Mouse (Mus musculus): Measurements from ENCODE around the gene Rpl13a. TPM values are rescaled to one million over a fixed set of nuclear protein-coding genes. Genes with fewer than 3 reads are reported as not detected.

Gene Rpl13a
- polyA plus RNA-seq, 1 experiment from 2014 or later: 1,026 TPM

DNA sequence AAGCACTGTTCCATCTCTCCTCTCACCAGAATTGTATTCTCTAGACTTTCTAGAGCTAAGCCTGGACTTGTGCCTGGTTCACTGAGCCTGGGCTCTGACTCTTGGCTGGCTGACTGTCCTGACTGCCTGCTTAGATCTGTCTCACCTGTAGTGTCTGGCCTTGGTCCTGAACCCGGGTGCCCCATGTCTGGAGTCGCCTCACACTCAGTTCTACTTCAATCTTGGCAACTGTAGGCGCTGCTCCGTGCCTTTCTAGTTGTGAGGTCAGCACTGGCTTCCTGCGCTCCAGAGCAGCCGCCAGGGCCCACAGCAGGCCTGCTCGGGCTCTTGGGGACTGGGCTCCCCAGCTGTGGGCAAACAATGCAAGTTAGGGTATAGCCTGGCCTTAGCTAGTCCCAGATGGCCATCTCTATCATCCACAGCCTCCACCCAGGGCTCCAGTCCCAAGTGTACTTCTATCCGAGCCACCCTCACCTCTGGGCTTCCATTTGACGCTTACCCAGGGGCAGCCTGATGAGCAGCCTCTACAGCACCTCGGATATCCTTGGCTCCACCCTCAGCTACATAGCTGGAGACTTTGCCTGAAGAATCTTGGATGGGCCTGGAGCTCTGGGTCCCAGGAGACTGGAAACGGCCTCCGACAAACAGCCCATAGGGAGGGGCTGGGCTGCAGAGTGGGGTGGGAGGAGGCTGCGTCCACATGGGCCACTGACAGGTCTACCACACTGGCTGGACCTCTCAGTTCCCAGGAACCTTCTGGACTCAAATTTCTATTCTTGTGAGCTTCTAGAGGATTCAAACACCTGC is 16.0 kb upstream of the Rpl13a start:
- no peak overlapping the region for H3K9ac ChIP-seq (replicated peaks)
- 90% methylated on average over 13 of the region's 13 CpGs for WGBS
- H3K9me3 ChIP-seq: no peaks in the 10 kb centered on the region
- peaks cover 1% of the 10 kb centered on the region; the same call in 1 of the 2 replicates for H3K4me1 ChIP-seq
- no peaks in the 10 kb centered on the region for H3K27me3 ChIP-seq
- H3K4me3 ChIP-seq: no peak overlapping the region
- H3K36me3 ChIP-seq: peaks cover 48% of the 10 kb centered on the region
- no peak overlapping the region for H3K27ac ChIP-seq (replicated peaks)
- no peak for ATAC-seq (ENCODE audit: low FRiP score, low read depth)
- no peak overlapping the region for H3K4me2 ChIP-seq (replicated peaks)

DNA sequence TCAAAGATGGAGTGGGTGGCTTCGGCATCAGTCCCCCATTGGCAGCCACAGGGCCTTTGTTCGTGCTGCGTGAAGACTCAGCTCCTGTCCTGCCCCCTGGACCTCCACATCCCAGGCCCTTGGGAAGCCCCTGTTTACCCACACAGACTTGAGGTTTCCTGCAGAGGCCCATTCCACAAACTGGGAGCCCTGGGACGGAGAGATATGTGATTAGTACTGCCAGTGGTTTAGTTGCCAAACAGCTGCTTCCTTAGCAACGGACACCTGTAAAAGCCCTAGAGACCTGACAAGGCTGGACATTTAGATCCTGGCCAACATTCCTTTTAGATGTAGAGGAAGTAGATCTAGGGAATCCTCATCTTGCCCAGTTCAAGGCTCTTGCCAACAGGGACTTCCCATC is 13.4 kb upstream of the Rpl13a start:
- 86% methylated on average over 5 of the region's 5 CpGs for WGBS
- peaks cover 48% of the 10 kb centered on the region for H3K36me3 ChIP-seq

DNA sequence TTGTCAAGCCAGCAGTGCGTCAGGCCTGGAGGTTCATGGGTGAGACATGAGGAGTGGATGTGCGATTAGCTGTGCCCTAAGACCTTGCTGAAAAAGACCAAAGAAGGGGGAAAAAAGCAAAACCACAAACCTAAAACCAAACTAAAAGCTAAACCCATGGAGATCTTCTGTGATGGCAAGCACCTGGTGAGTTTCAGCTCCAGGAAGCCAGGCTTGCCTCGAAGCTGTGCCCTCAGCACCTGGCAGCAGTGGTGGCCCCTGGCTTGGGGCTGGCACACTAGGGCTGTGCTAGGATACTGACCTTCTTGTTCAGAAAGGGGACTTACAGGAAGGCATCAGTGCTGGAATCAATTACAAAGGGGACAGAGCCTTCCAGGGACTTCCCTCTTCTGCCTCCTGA is 12.8 kb upstream of the Rpl13a start:
- Histone ChIP-seq H3K4me1 (0 out of 2 replicates have a peak, but pooled peaks cover 2% of the 10 kb centered on the region), H3K36me3 (peaks cover 48% of the 10 kb centered on the region), H3K9ac (replicated peaks) (no peak overlapping the region; the same call in 1 of the 2 replicates), H3K4me2 (replicated peaks) (no peak overlapping the region), H3K4me3 (no peak overlapping the region), H3K27me3 (peaks cover 9% of the 10 kb centered on the region), H3K9me3 (no peaks in the 10 kb centered on the region), H3K27ac (replicated peaks) (no peak overlapping the region)
- WGBS: 85% methylated on average over 3 of the region's 3 CpGs
- ATAC-seq (ENCODE audit: low FRiP score, low read depth): no peak

More for the DNA sequence above, 13.4 kb upstream of the Rpl13a start:
- Histone ChIP-seq H3K9me3 (no peaks in the 10 kb centered on the region), H3K4me2 (replicated peaks) (no peak overlapping the region), H3K9ac (replicated peaks) (no peak overlapping the region), H3K4me1 (no peaks in the 10 kb centered on the region), H3K4me3 (no peak overlapping the region), H3K27me3 (peaks cover 8% of the 10 kb centered on the region), H3K27ac (replicated peaks) (no peak overlapping the region)
- ATAC-seq (ENCODE audit: low FRiP score, low read depth): no peak

DNA sequence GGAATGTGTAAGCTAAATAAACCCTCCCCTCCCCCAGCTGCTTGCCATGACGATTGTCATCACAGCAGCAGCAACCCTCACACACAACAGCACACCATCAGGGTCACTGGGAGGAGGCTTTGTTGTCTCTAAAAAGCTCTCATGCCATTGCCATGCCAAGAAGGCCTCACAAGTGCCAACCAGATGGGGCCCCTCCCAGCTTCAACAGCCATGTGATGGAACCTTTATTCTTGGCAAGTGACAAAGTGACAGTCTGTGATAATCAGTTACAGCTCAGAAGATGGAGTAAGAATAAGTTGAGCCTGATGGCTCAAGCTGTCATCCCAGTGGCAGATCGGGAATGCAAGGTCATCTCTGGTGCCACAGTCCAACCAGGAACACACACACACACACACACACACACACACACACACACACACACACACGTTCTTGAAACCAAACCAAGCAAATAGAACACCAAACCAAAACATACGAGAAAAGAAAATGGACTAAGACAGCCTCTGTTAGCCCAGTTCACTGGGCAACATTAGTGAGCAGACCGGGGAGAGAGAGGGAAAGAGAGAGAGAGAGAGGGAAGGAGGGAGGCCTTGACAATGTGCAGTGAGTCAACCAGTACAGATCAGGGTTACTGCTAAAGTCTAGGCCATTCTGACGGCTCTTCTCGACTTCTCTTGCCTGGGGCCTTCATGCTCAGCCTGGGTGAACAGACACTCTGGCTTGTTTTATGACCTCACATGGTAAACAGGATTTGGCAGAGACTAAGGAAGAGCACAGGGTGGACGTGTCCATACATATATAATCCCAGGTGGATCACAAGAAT is 11.6 kb upstream of the Rpl13a start:
- Histone ChIP-seq H3K27me3 (peaks cover 20% of the 10 kb centered on the region), H3K4me2 (replicated peaks) (no peak overlapping the region), H3K4me1 (peaks cover 10% of the 10 kb centered on the region; the same call in 1 of the 2 replicates), H3K9me3 (no peaks in the 10 kb centered on the region), H3K9ac (replicated peaks) (no peak overlapping the region), H3K36me3 (peaks cover 39% of the 10 kb centered on the region), H3K27ac (replicated peaks) (no peak overlapping the region), H3K4me3 (no peak overlapping the region)
- no peak for ATAC-seq (ENCODE audit: low FRiP score, low read depth)
- 86% methylated on average over 8 of the region's 8 CpGs for WGBS

DNA sequence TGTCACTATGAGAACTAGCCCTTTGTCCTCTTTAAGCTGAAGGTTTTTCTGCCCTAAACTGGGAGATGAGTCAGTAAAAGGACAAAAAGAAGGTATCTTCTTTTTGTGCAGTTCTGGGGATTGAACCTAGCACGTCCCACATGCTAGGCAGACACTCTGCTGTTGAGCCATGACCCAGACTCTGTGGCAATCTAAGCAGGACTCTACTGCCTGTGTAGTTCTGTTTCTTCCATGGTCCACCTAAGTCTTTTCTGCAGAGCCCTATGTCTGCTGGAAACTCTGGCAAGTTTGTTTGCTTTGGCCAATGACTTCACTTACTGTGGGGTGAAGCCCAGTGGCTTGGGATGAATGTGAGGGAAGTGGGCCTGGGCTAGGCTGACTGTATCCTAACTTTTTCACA is 9.8 kb upstream of the Rpl13a start:
- Histone ChIP-seq H3K36me3 (peaks cover 22% of the 10 kb centered on the region), H3K4me1 (peaks cover 10% of the 10 kb centered on the region; the same call in 1 of the 2 replicates), H3K27ac (replicated peaks) (no peak overlapping the region), H3K9me3 (no peaks in the 10 kb centered on the region), H3K4me2 (replicated peaks) (no peak overlapping the region), H3K4me3 (no peak overlapping the region), H3K27me3 (peaks cover 34% of the 10 kb centered on the region), H3K9ac (replicated peaks) (no peak overlapping the region)
- no peak for ATAC-seq (ENCODE audit: low FRiP score, low read depth)
- WGBS: 85% methylated on average over 1 of the region's 1 CpGs

DNA sequence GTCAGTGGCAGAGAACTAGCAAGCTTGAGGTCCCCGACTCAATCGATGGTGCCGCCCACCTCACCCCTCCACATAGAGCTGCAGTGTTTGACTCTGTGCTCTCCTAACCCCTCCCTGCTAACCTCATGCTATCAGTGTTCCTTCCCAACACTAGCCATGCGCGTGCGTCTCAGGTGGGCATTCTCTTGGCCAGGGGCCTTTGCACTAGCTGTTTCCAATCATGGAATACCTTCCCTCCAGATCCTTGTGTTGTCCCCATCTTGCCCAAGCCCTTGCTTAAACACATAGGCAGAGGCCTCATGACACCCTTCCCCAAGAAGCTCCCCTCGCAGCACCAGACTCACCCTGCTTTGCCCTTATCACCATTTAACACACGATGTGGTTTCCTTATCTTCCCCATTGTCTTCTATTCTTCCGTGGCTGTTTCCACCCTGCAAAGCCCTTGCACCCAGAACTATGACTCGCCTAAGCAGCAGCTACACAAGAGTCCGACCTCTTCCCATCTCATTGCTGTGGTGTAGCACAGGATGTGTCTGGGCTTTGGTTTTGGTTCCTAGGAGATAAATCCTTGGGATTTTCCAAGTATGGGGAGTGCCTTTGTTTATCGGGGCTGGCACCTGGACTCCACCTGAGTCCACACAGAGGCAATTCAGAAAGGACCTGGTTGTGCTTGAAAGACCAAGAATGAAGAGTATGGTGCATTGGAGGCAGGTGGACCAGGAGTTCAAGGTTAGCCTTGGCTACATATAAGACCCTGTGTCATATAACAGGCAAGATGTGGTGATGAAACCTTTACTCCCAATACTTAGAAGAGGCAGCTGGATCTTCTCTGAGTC is 8.8 kb upstream of the Rpl13a start:
- Histone ChIP-seq H3K36me3 (peaks cover 13% of the 10 kb centered on the region), H3K4me1 (peaks cover 10% of the 10 kb centered on the region; the same call in 1 of the 2 replicates), H3K9ac (replicated peaks) (no peak overlapping the region), H3K9me3 (0 out of 2 replicates have a peak, but pooled peaks cover 2% of the 10 kb centered on the region), H3K27ac (replicated peaks) (no peak overlapping the region), H3K27me3 (peaks cover 34% of the 10 kb centered on the region), H3K4me2 (replicated peaks) (no peak overlapping the region), H3K4me3 (no peak overlapping the region)
- WGBS: 89% methylated on average over 12 of the region's 12 CpGs
- ATAC-seq (ENCODE audit: low FRiP score, low read depth): no peak

DNA sequence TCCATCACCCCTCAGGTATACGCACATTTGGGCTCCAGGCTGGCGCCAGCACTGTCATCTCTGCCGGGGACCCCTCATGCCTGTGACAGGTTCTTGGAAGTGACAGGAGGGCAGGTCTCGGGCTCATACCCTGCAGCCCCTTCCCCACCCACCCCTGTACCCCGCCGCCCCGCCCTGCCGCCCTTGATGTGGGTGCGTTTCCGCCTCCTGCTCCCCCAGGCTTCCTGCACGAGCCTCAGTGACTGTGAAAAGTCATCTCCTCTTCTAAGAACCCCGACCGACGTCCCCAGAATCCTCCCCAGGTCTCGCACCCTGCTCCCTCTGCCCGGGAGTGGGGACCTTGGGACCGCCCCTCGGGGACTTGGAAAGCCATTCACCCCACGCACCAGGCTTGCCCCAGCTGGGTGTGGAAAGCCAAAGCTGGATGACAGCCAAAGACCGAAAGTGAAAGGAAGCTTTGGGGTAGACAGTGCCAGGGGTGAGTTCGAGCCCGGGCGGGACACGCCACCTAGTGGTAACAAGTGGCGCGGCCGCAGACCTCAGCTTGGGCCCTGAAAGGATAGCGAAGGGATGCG is 7.5 kb upstream of the Rpl13a start, which contains the start of the genes Gm45713 and Flt3l:
Gene Gm45713, minus strand, starts transcription at position 239 of the 575 bp plus-strand sequence.
Gene Flt3l, minus strand, starts transcription at position 440 of the 575 bp plus-strand sequence.
- Histone ChIP-seq H3K27ac (replicated peaks) (no peak within 1 kb of the TSS), H3K9ac (replicated peaks) (peak within 1 kb of the TSS; percentile 59)

DNA sequence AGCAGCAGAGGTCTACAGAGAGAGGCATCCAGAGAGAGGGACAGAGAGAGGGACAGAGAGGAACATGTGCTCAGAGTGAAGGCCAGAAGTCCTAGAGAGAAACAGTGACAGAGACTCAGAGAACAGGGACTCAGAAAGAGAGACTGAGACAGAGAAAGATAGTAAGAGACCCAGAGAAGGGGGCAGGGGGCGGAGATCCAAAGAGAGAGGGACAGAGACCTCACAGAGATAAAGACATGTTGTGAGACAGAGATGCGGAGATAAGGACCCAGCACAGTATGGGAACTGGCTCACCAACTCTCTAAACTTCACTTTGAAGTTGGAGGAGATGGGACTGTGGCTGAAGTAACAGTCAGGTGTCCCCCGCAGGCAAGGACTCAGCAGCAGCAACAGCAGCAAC is 6.8 kb upstream of the Rpl13a start:
- peaks cover 34% of the 10 kb centered on the region for H3K27me3 ChIP-seq
- H3K36me3 ChIP-seq: no peaks in the 10 kb centered on the region
- no peak overlapping the region for H3K9ac ChIP-seq (replicated peaks)
- peak overlapping the region; percentile 76 for H3K4me2 ChIP-seq (replicated peaks)
- peaks cover 10% of the 10 kb centered on the region; the same call in 1 of the 2 replicates for H3K4me1 ChIP-seq
- no peak for ATAC-seq (ENCODE audit: low FRiP score, low read depth)
- H3K27ac ChIP-seq (replicated peaks): no peak overlapping the region
- 0 out of 2 replicates have a peak overlapping the region, but pooled peaks have one; percentile 50 for H3K4me3 ChIP-seq
- 82% methylated on average over 3 of the region's 3 CpGs for WGBS
- H3K9me3 ChIP-seq: 0 out of 2 replicates have a peak, but pooled peaks cover 2% of the 10 kb centered on the region

More for the DNA sequence above, 7.5 kb upstream of the Rpl13a start, which contains the start of the genes Gm45713 and Flt3l:
- peak within 1 kb of the TSS; percentile 50 for H3K4me3 ChIP-seq
- H3K9me3 ChIP-seq: 0 out of 2 replicates have a peak, but pooled peaks cover 2% of the 10 kb centered on the region
- peaks cover 34% of the 10 kb centered on the region for H3K27me3 ChIP-seq
- peak within 1 kb of the TSS; percentile 76 for H3K4me2 ChIP-seq (replicated peaks)
- peaks cover 10% of the 10 kb centered on the region; the same call in 1 of the 2 replicates for H3K4me1 ChIP-seq
- ATAC-seq (ENCODE audit: low FRiP score, low read depth): peak; percentile 68
- WGBS: 4% methylated on average over 29 of the region's 29 CpGs
- H3K36me3 ChIP-seq: no peaks in the 10 kb centered on the region

DNA sequence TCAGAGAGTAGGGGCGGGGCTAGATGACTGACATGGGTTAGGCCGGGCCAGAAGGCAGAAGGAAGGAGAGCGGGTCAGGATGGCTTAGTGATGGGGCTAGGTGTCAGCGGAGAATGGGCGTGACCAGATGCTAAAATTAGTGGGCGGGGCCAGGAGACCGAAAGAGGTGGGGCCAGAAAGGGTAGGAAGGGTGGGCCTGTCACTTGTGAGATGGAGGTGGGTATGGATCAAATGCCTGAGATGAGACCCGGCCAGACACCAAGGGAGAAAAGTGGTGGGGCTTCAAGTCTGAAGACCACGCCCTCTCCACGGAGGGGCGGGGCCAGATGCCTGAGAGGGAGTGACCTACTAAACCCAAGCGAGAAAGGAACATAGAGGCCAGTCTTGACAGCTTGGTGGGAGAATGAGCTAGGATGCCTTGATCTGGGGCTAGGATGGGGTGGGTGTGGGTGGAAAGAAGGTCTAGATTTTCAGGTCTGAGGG is 6.0 kb upstream of the Rpl13a start:
- Histone ChIP-seq H3K36me3 (no peaks in the 10 kb centered on the region), H3K4me2 (replicated peaks) (no peak overlapping the region), H3K27me3 (peaks cover 34% of the 10 kb centered on the region), H3K9ac (replicated peaks) (no peak overlapping the region), H3K27ac (replicated peaks) (no peak overlapping the region), H3K4me1 (peaks cover 15% of the 10 kb centered on the region), H3K9me3 (0 out of 2 replicates have a peak, but pooled peaks cover 2% of the 10 kb centered on the region), H3K4me3 (no peak overlapping the region)
- WGBS: 7% methylated on average over 12 of the region's 12 CpGs
- no peak for ATAC-seq (ENCODE audit: low FRiP score, low read depth)

DNA sequence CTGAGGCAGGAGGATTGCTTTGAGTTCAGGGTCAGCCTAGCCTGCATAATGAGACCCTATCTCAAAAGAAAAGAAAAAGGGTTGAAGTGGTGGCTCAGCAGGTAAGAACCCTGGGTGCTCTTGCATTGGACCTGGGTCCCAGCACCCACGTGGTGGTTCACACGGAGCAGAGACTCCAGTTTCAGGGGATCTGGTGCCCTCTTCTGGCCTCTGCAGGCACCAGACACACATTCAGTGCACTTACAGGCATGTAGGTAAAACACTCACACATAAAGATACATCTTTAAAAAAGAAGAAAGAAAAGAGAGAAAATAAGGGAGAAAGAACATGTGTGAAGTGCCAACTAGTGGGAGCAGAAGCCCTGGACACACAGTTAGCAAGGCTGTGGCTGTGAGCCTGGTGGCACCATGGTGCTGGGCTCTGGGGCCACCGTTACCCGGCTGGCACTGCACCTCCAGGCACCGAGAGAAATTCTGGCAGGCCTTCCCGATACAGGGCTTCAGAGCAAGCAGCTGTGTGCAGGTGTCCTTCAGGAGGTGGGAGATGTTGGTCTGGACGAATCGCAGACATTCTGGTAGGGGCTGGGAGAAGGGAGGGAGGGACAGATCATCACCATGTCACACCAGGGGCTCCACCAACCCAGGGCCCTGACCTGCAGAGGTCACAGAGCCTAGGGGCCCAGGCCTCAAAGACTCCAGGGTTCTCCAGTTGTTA is 5.0 kb upstream of the Rpl13a start:
- no peak for ATAC-seq (ENCODE audit: low FRiP score, low read depth)

More for the DNA sequence above, 5.0 kb upstream of the Rpl13a start:
- H3K36me3 ChIP-seq: no peaks in the 10 kb centered on the region
- no peak overlapping the region for H3K4me3 ChIP-seq
- no peak overlapping the region for H3K4me2 ChIP-seq (replicated peaks)
- H3K9me3 ChIP-seq: 0 out of 2 replicates have a peak, but pooled peaks cover 2% of the 10 kb centered on the region
- H3K4me1 ChIP-seq: peaks cover 18% of the 10 kb centered on the region
- 77% methylated on average over 8 of the region's 8 CpGs for WGBS
- peaks cover 34% of the 10 kb centered on the region for H3K27me3 ChIP-seq
- H3K9ac ChIP-seq (replicated peaks): no peak overlapping the region
- no peak overlapping the region for H3K27ac ChIP-seq (replicated peaks)

Measured in midbrain, embryonic 12.5 days (tissue).